Mouse (Mus musculus) myocyte (in vitro differentiated cells): ENCODE measurements around the gene Zfhx3. TPM values are rescaled to one million over a fixed set of nuclear protein-coding genes. Genes with fewer than 3 reads are reported as not detected.

Source experiments
- H3K27me3 ChIP-seq: one replicate; pipeline ENCODE4 v1.6.1; 2011; ENCODE audit not compliant: control insufficient read depth, insufficient read depth, insufficient read length
- H3K36me3 ChIP-seq: one replicate; pipeline ENCODE4 v1.6.1; 2011; ENCODE audit not compliant: control insufficient read depth, insufficient read depth
- H3K4me2 ChIP-seq: one replicate; pipeline ENCODE4 v1.6.1; 2011; ENCODE audit warnings: low read depth, control low read depth
- H3K4me3 ChIP-seq: one replicate; pipeline ENCODE4 v1.5.1; 2011; ENCODE audit warnings: mild to moderate bottlenecking, control low read depth, moderate library complexity
- H3K79me2 ChIP-seq: one replicate; pipeline ENCODE4 v1.6.1; 2011; ENCODE audit not compliant: control insufficient read depth, insufficient read depth
- H3ac ChIP-seq: one replicate; pipeline ENCODE4 v1.6.1; 2011; ENCODE audit not compliant: control insufficient read depth, insufficient read length
- CEBPB ChIP-seq: IDR thresholded peaks from 2 replicates; pipeline ENCODE4 v1.6.1; 2011; ENCODE audit warnings: mild to moderate bottlenecking, moderate library complexity; ENCODE audit not compliant: poor library complexity, insufficient read depth, severe bottlenecking
- E2F4 ChIP-seq: IDR thresholded peaks from one replicate; pipeline ENCODE4 v1.6.1; 2011; ENCODE audit warnings: mild to moderate bottlenecking, control low read depth, moderate library complexity; ENCODE audit not compliant: insufficient read depth
- MAX ChIP-seq: IDR thresholded peaks from one replicate; pipeline ENCODE4 v1.6.1; 2011; ENCODE audit warnings: low read depth, mild to moderate bottlenecking, control low read depth
- MYOD1 ChIP-seq, 3 experiments: IDR thresholded peaks; one replicate each; pipeline ENCODE4 v1.6.1; 2011; ENCODE audit warnings: control low read depth in 2 of 3, low read depth in 2 of 3, mild to moderate bottlenecking in 2 of 3, moderate library complexity in 1 of 3; ENCODE audit not compliant: insufficient read length in 2 of 3, control insufficient read depth in 1 of 3
- MYOG ChIP-seq, 3 experiments: IDR thresholded peaks; one replicate each; pipeline ENCODE4 v1.6.1; 2011; ENCODE audit warnings: control low read depth in 2 of 3, low read depth in 2 of 3, mild to moderate bottlenecking in 2 of 3; ENCODE audit not compliant: insufficient read length in 2 of 3, control insufficient read depth in 1 of 3, insufficient read depth in 1 of 3
- POLR2A ChIP-seq: IDR thresholded peaks from one replicate; pipeline ENCODE4 v1.6.1; 2011; ENCODE audit warnings: low read depth, mild to moderate bottlenecking, control low read depth, moderate library complexity; ENCODE audit not compliant: insufficient read length
- POLR2AphosphoS2 ChIP-seq: IDR thresholded peaks from one replicate; pipeline ENCODE4 v1.6.1; 2011; ENCODE audit warnings: low read depth, control low read depth; ENCODE audit not compliant: insufficient read length
- REST ChIP-seq: IDR thresholded peaks from one replicate; pipeline ENCODE4 v1.6.1; 2011; ENCODE audit warnings: mild to moderate bottlenecking, control low read depth, moderate library complexity; ENCODE audit not compliant: insufficient read depth, insufficient read length
- SRF ChIP-seq: IDR thresholded peaks from one replicate; pipeline ENCODE4 v1.6.1; 2011; ENCODE audit warnings: low read depth; ENCODE audit not compliant: control insufficient read depth, insufficient read length
- TCF12 ChIP-seq: IDR thresholded peaks from one replicate; pipeline ENCODE4 v1.6.1; 2011; ENCODE audit warnings: mild to moderate bottlenecking, control low read depth; ENCODE audit not compliant: poor library complexity, insufficient read depth, severe bottlenecking
- TCF3 ChIP-seq: IDR thresholded peaks from one replicate; pipeline ENCODE4 v1.6.1; 2011; ENCODE audit warnings: low read depth, control low read depth; ENCODE audit not compliant: insufficient read length
- USF1 ChIP-seq: IDR thresholded peaks from one replicate; pipeline ENCODE4 v1.6.1; 2011; ENCODE audit warnings: low read depth, mild to moderate bottlenecking, control low read depth, moderate library complexity
- polyA plus RNA-seq: library from polyadenylated mRNA; unstranded; fragments of >200 nt; fragmentation: generic; extraction: Trizol; gene quantifications from one replicate; pipeline ENCODE4 v1.2.1, GENCODE M21; 2012; ENCODE audit warnings: missing spikeins

Gene Zfhx3
- polyA plus RNA-seq, 1 experiment: 3.0 TPM

GRCm38 (mm10) chr8:108552518-108552917 lies 610.1 kb downstream of the Zfhx3 start:
- Histone ChIP-seq H3K79me2 (no peaks in the 10 kb centered on the region), H3K27me3 (no peaks in the 10 kb centered on the region), H3ac (no peak overlapping the region), H3K36me3 (no peaks in the 10 kb centered on the region), H3K4me3 (no peak overlapping the region), H3K4me2 (peak overlapping the region; percentile 27)
- no peak for TF ChIP-seq REST
- no peak for TF ChIP-seq TCF12
- no peak for TF ChIP-seq MYOD1 (IDR thresholded peaks at IDR 0.05; ENCODE audit: control insufficient read depth in 1 of 3, insufficient read length in 2 of 3, low read depth in 2 of 3)
- no peak for TF ChIP-seq E2F4
- no peak for TF ChIP-seq SRF
- no peak for TF ChIP-seq MYOG (IDR thresholded peaks at IDR 0.05; ENCODE audit: control insufficient read depth in 1 of 3, insufficient read depth in 1 of 3, insufficient read length in 2 of 3, low read depth in 2 of 3)
- TF ChIP-seq TCF3: no peak
- TF ChIP-seq POLR2AphosphoS2: no peak
- TF ChIP-seq CEBPB: no peak
- no peak for TF ChIP-seq POLR2A

GRCm38 (mm10) chr8:108553808-108554577 lies 611.5 kb downstream of the Zfhx3 start:
- Histone ChIP-seq H3K36me3 (no peaks in the 10 kb centered on the region), H3K27me3 (no peaks in the 10 kb centered on the region), H3ac (no peak overlapping the region), H3K4me2 (no peak overlapping the region), H3K79me2 (no peaks in the 10 kb centered on the region), H3K4me3 (no peak overlapping the region)
- TF ChIP-seq POLR2A (no peak), MYOD1 (IDR thresholded peaks at IDR 0.05; ENCODE audit: control insufficient read depth in 1 of 3, insufficient read length in 2 of 3, low read depth in 2 of 3) (no peak), E2F4 (no peak), POLR2AphosphoS2 (no peak), TCF3 (no peak), REST (no peak), MAX (no peak), MYOG (IDR thresholded peaks at IDR 0.05; ENCODE audit: control insufficient read depth in 1 of 3, insufficient read depth in 1 of 3, insufficient read length in 2 of 3, low read depth in 2 of 3) (no peak)

GRCm38 (mm10) chr8:108554578-108555245 lies 612.3 kb downstream of the Zfhx3 start:
- H3K27me3 ChIP-seq: no peaks in the 10 kb centered on the region
- no peaks in the 10 kb centered on the region for H3K36me3 ChIP-seq
- no peak overlapping the region for H3ac ChIP-seq
- no peak for TF ChIP-seq USF1
- no peak for TF ChIP-seq TCF3
- no peak for TF ChIP-seq POLR2A
- no peak for TF ChIP-seq REST
- TF ChIP-seq POLR2AphosphoS2: no peak
- no peak for TF ChIP-seq MYOG (IDR thresholded peaks at IDR 0.05; ENCODE audit: control insufficient read depth in 1 of 3, insufficient read depth in 1 of 3, insufficient read length in 2 of 3, low read depth in 2 of 3)
- no peak for TF ChIP-seq E2F4
- no peak for TF ChIP-seq MYOD1 (IDR thresholded peaks at IDR 0.05; ENCODE audit: control insufficient read depth in 1 of 3, insufficient read length in 2 of 3, low read depth in 2 of 3)
- TF ChIP-seq TCF12: no peak
- no peak for TF ChIP-seq CEBPB
- TF ChIP-seq SRF: no peak
- no peak for TF ChIP-seq MAX
- no peak overlapping the region for H3K4me2 ChIP-seq
- H3K79me2 ChIP-seq: no peaks in the 10 kb centered on the region
- no peak overlapping the region for H3K4me3 ChIP-seq

GRCm38 (mm10) chr8:108563420-108563819 lies 621.0 kb downstream of the Zfhx3 start:
- Histone ChIP-seq H3ac (no peak overlapping the region), H3K79me2 (no peaks in the 10 kb centered on the region), H3K36me3 (no peaks in the 10 kb centered on the region), H3K4me2 (no peak overlapping the region), H3K4me3 (no peak overlapping the region), H3K27me3 (no peaks in the 10 kb centered on the region)
- TF ChIP-seq POLR2A (no peak), E2F4 (no peak), USF1 (no peak), TCF12 (no peak)

GRCm38 (mm10) chr8:108563934-108564564 lies 621.6 kb downstream of the Zfhx3 start:
- no peak overlapping the region for H3K4me3 ChIP-seq
- H3K36me3 ChIP-seq: no peaks in the 10 kb centered on the region

More at GRCm38 (mm10) chr8:108563934-108564564, 621.6 kb downstream of the Zfhx3 start:
- no peak overlapping the region for H3K4me2 ChIP-seq
- no peaks in the 10 kb centered on the region for H3K27me3 ChIP-seq
- no peak overlapping the region for H3ac ChIP-seq
- no peaks in the 10 kb centered on the region for H3K79me2 ChIP-seq
- TF ChIP-seq MYOG (IDR thresholded peaks at IDR 0.05; ENCODE audit: control insufficient read depth in 1 of 3, insufficient read depth in 1 of 3, insufficient read length in 2 of 3, low read depth in 2 of 3) (no peak), E2F4 (no peak), POLR2AphosphoS2 (no peak), MYOD1 (IDR thresholded peaks at IDR 0.05; ENCODE audit: control insufficient read depth in 1 of 3, insufficient read length in 2 of 3, low read depth in 2 of 3) (no peak), REST (no peak), SRF (no peak), MAX (no peak), USF1 (no peak), TCF12 (no peak)
